Mouse (Mus musculus) embryonic fibroblast, embryonic 13.5 days (primary cell): ENCODE data around the gene Gm9903.

Source experiments
- CTCF ChIP-seq: IDR thresholded peaks from 2 replicates; pipeline ENCODE4 v1.5.1; 2011; ENCODE audit warnings: mild to moderate bottlenecking, control low read depth, low read length, moderate library complexity, borderline replicate concordance; ENCODE audit not compliant: insufficient read depth
- POLR2A ChIP-seq: IDR thresholded peaks from 2 replicates; pipeline ENCODE4 v1.6.1; 2011; ENCODE audit warnings: low read depth, mild to moderate bottlenecking, control low read depth, low read length, moderate library complexity

DNA sequence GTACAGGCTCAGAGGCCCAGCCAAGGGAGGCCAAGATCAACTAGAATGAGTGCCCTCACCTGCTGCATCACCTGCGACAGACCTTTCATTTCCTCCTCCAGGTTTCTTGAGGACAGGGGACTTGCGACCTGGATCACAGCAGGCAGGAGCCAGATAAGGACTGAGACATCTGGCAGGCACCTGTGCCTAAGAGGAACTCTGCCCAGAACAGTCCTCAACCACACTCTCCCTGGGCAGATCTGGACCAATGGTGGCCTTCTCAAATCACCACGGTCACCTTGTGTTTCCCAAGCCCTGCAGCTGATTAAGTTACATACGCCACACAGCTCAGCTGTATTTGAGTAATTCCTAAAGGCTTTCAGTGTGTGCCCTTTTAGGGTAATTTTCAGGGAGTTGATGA lies 890 bp downstream of the Gm9903 start:
- TF ChIP-seq POLR2A (peak; percentile 56), CTCF (no peak)
